ENCODE assay signal across 11 mouse cellular contexts in the genomic region with DNA sequence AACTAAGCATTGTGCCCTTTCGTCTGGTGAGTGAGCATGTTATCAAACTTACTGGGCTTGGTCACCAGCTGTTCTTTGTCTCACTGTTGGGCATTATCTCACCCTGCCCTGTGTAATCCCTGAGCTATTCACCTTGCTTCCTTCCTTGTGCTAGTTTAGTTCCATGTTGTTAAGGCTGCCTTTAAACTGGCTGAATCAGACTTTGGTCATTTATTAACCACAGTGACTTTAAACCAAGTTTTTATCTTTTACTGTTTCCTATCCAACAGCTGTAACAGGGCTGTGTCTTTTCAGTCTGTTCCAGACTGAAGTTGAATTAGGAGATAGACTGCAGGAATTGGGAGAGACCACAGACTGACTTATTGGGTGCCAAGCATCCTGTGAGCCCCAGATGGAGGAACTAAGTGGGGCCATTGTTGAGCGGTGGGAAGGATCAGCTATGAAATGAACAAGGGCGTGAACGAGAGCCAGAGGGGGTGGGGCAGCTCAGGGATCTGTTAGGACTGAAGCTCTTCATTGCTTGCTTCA. TPM values are rescaled to one million over a fixed set of nuclear protein-coding genes. Genes with fewer than 3 reads are reported as not detected.
DNase-seq lines count a peak whose midpoint lies in the region; ATAC-seq and TF ChIP-seq lines count a peak whose summit lies in the region.
"Had no signal": no experiment of that assay in that cellular context is flagged by ENCODE, and none has a peak within 500 bp of the region (broad histone marks: within the 10 kb centered on the region; RNA-seq: fewer than 3 reads in every experiment).

No protein-coding gene starts in this region.

- peak; percentile 55 for DNase-seq in brain, adult 2 months (ENCODE audit: low read depth, low spot score)
- peak; percentile 35 for DNase-seq in liver, postnatal 0 days
- DNase-seq in adrenal gland, adult 2 months: no peak
- no peak for DNase-seq in spleen, postnatal 10 days (ENCODE audit: low spot score in 2 of 2)
- no peak for DNase-seq in urinary bladder, adult 18-20 months (ENCODE audit: low spot score in 2 of 2)
- DNase-seq: right cerebral cortex, adult 18-20 months; thymus, postnatal 14 days had no signal

- H3K27me3 ChIP-seq in heart, embryonic 13.5 days (replicated peaks): no peaks in the 10 kb centered on the region
- no peaks in the 10 kb centered on the region for H3K27me3 ChIP-seq in kidney, embryonic 14.5 days (ENCODE audit: control insufficient read depth, insufficient read depth, low read length)
- no peaks in the 10 kb centered on the region for H3K27me3 ChIP-seq in liver, postnatal 0 days (ENCODE audit: insufficient read depth, low read length)

- H3K27ac ChIP-seq in heart, embryonic 13.5 days (replicated peaks): peak overlapping the region; percentile 37
- H3K27ac ChIP-seq in kidney, embryonic 14.5 days (ENCODE audit: low read depth, low read length): peak overlapping the region; percentile 37; the same call in 1 of the 2 replicates
- H3K27ac ChIP-seq in liver, postnatal 0 days (ENCODE audit: low read depth): no peak overlapping the region
- H3K27ac ChIP-seq: forebrain, embryonic 10.5 days; limb, embryonic 10.5 days had no signal

- no peaks in the 10 kb centered on the region for H3K9me3 ChIP-seq in heart, embryonic 13.5 days
- H3K9me3 ChIP-seq in kidney, embryonic 14.5 days (ENCODE audit: control insufficient read depth, low read length): no peaks in the 10 kb centered on the region
- no peaks in the 10 kb centered on the region for H3K9me3 ChIP-seq in liver, postnatal 0 days (ENCODE audit: low read length)
- H3K9me3 ChIP-seq: forebrain, embryonic 10.5 days; limb, embryonic 10.5 days had no signal

- TF ChIP-seq EP300 in liver, postnatal 0 days (IDR thresholded peaks at IDR 0.05; ENCODE audit: low read depth): no peak

- H3K9ac ChIP-seq in heart, embryonic 13.5 days: no peak overlapping the region
- no peak overlapping the region; the same call in 1 of the 2 replicates for H3K9ac ChIP-seq in kidney, embryonic 14.5 days (ENCODE audit: low read depth, low read length)
- no peak overlapping the region for H3K9ac ChIP-seq in liver, postnatal 0 days (replicated peaks)

- H3K36me3 ChIP-seq in heart, embryonic 13.5 days: peaks cover 22% of the 10 kb centered on the region
- H3K36me3 ChIP-seq in kidney, embryonic 14.5 days (ENCODE audit: control insufficient read depth, insufficient read depth, low read length): peaks cover 13% of the 10 kb centered on the region; the same call in 1 of the 2 replicates
- peaks cover 4% of the 10 kb centered on the region; the same call in 1 of the 2 replicates for H3K36me3 ChIP-seq in liver, postnatal 0 days (replicated peaks; ENCODE audit: insufficient read depth, low read length)

- H3K4me1 ChIP-seq in heart, embryonic 13.5 days: peaks cover 40% of the 10 kb centered on the region
- H3K4me1 ChIP-seq in kidney, embryonic 14.5 days (ENCODE audit: control insufficient read depth, insufficient read depth, low read length): peaks cover 7% of the 10 kb centered on the region
- H3K4me1 ChIP-seq in liver, postnatal 0 days (ENCODE audit: insufficient read depth): peaks cover 22% of the 10 kb centered on the region; the same call in 1 of the 2 replicates
- H3K4me1 ChIP-seq: forebrain, embryonic 10.5 days; limb, embryonic 10.5 days had no signal

- WGBS in heart, embryonic 13.5 days: 32% methylated on average over 4 of the region's 4 CpGs
- 59% methylated on average over 4 of the region's 4 CpGs for WGBS in kidney, embryonic 14.5 days
- 13% methylated on average over 4 of the region's 4 CpGs for WGBS in liver, postnatal 0 days (ENCODE audit: insufficient replicate concordance)

- TF ChIP-seq CTCF in liver, postnatal 0 days (IDR thresholded peaks at IDR 0.05; ENCODE audit: low read depth): no peak

- H3K4me3 ChIP-seq in heart, embryonic 13.5 days: no peak overlapping the region
- H3K4me3 ChIP-seq in kidney, embryonic 14.5 days (ENCODE audit: low read length): no peak overlapping the region
- H3K4me3 ChIP-seq in liver, postnatal 0 days (ENCODE audit: low read depth, low read length): no peak overlapping the region
- H3K4me3 ChIP-seq: forebrain, embryonic 10.5 days; limb, embryonic 10.5 days had no signal

- ATAC-seq in heart, embryonic 13.5 days (ENCODE audit: extremely low read depth, insufficient number of reproducible peaks, low FRiP score, low TSS enrichment): no peak
- ATAC-seq in kidney, embryonic 14.5 days (ENCODE audit: low FRiP score, low TSS enrichment): peak; percentile 73; the same call in 1 of the 2 replicates
- peak; percentile 72 for ATAC-seq in liver, postnatal 0 days

- H3K4me2 ChIP-seq in heart, embryonic 13.5 days: no peak overlapping the region
- no peak overlapping the region for H3K4me2 ChIP-seq in kidney, embryonic 14.5 days (replicated peaks; ENCODE audit: low read depth, low read length)
- peak overlapping the region; percentile 2; the same call in 1 of the 2 replicates for H3K4me2 ChIP-seq in liver, postnatal 0 days (ENCODE audit: low read depth, low read length)

RNA-seq across cellular contexts. Expression of gene Ttc33, which starts 10.7 kb away (rescaled TPM):
- polyA plus RNA-seq in heart, embryonic 13.5 days (2015; fragmentation: Nextera tagmentation; extraction: Ambion mirVana): 29.3 and 31.6 TPM in 2 replicates
- 49.8 and 50.3 TPM in 2 replicates for polyA plus RNA-seq in kidney, embryonic 14.5 days (2014; fragmentation: Nextera tagmentation; extraction: Ambion mirVana)
- polyA plus RNA-seq in liver, postnatal 0 days (2015; fragmentation: Nextera tagmentation; extraction: Ambion mirVana): 16.3 and 16.5 TPM in 2 replicates
- 10 to 100 TPM; 52.5 to 63.2 TPM for total RNA-seq in adrenal gland, adult 2 months (2021)
- 0.66 and 1.2 TPM in 2 replicates for polyA plus RNA-seq in adrenal gland, adult 2 months (2012; rRNA removed)

RNA-seq across cellular contexts. Expression of gene Ptger4, which starts 47.9 kb away (rescaled TPM):
- polyA plus RNA-seq in heart, embryonic 13.5 days (2015; fragmentation: Nextera tagmentation; extraction: Ambion mirVana): 2.4 and 2.5 TPM in 2 replicates
- polyA plus RNA-seq in kidney, embryonic 14.5 days (2014; fragmentation: Nextera tagmentation; extraction: Ambion mirVana): 3.0 and 5.9 TPM in 2 replicates
- polyA plus RNA-seq in liver, postnatal 0 days (2015; fragmentation: Nextera tagmentation; extraction: Ambion mirVana): 0.99 and 1.5 TPM in 2 replicates
- total RNA-seq in adrenal gland, adult 2 months (2021): 1 to 10 TPM; 1.2 to 1.3 TPM
- polyA plus RNA-seq in adrenal gland, adult 2 months (2012; rRNA removed): 4.4 and 5.5 TPM in 2 replicates

RNA-seq across cellular contexts. Expression of gene Prkaa1, which starts 52.4 kb away (rescaled TPM):
- 16.4 and 16.5 TPM in 2 replicates for polyA plus RNA-seq in heart, embryonic 13.5 days (2015; fragmentation: Nextera tagmentation; extraction: Ambion mirVana)
- 19.6 and 26.1 TPM in 2 replicates for polyA plus RNA-seq in kidney, embryonic 14.5 days (2014; fragmentation: Nextera tagmentation; extraction: Ambion mirVana)
- 6.8 and 7.2 TPM in 2 replicates for polyA plus RNA-seq in liver, postnatal 0 days (2015; fragmentation: Nextera tagmentation; extraction: Ambion mirVana)
- 10 to 100 TPM; 36.9 to 38.7 TPM for total RNA-seq in adrenal gland, adult 2 months (2021)
- 1.8 TPM in 2 replicates for polyA plus RNA-seq in adrenal gland, adult 2 months (2012; rRNA removed)

Comparison
In these comparisons a context has a peak if more than half of its experiments do, and no peak if none do; other contexts are left out.
1. DNase-seq: peak in brain, adult 2 months (single experiment) and liver, postnatal 0 days (single experiment); none in adrenal gland, adult 2 months (single experiment), spleen, postnatal 10 days (0 of 2) and urinary bladder, adult 18-20 months (0 of 2).